Mouse (Mus musculus) ES-E14 (cell line): ENCODE results near the gene Ptprm.

Experiments
- HCFC1 ChIP-seq: IDR thresholded peaks from 2 replicates; pipeline ENCODE4 v1.6.1; 2012; ENCODE audit warnings: low read length, inconsistent platforms, borderline replicate concordance; ENCODE audit not compliant: insufficient read depth
- MAFK ChIP-seq: IDR thresholded peaks from 2 replicates; pipeline ENCODE4 v1.6.1; 2014; ENCODE audit warnings: mild to moderate bottlenecking, low read depth, low read length, inconsistent platforms; ENCODE audit not compliant: insufficient read depth
- ZC3H11A ChIP-seq: IDR thresholded peaks from 2 replicates; pipeline ENCODE4 v1.6.1; 2012; ENCODE audit warnings: low read depth, mild to moderate bottlenecking, inconsistent platforms, low read length, borderline replicate concordance
- ZNF384 ChIP-seq: IDR thresholded peaks from 2 replicates; pipeline ENCODE4 v1.6.1; 2012; ENCODE audit warnings: low read depth, low read length, inconsistent platforms

GRCm38 (mm10) chr17:67165876-67166275 lies 188.4 kb downstream of the Ptprm start:
- TF ChIP-seq HCFC1 (no peak), ZNF384 (no peak), MAFK (no peak), ZC3H11A (no peak)
